Mouse (Mus musculus) cerebellum, adult 9-10 months (tissue): ENCODE measurements at regions not wholly inside any gene's neighbourhood (a gene's known extent, or its start where the extent isn't known, plus 50 kb on each side); places are given as distances from the start of the nearest gene placed in this dataset.

Experiments
- DNase-seq: peaks from one replicate; pipeline ENCODE4 v3.0.0; 2022

- no peak for DNase-seq
Observed at GRCm38 (mm10) chr6:98429120-98429519, 86.6 kb upstream of the Gm765 start.

GRCm38 (mm10) chr6:98402605-98403004 is 60.1 kb upstream of the Gm765 start:
- no peak for DNase-seq

- DNase-seq = no peak
Observed at GRCm38 (mm10) chr6:98394589-98394988, 52.0 kb upstream of the Gm765 start.
